Mouse (Mus musculus) hindbrain, postnatal 0 days (tissue): ENCODE results near the gene Sppl2c. TPM values are rescaled to one million over a fixed set of nuclear protein-coding genes. Genes with fewer than 3 reads are reported as not detected.

Experiments
- ATAC-seq: fragments of 200-750 bp; cut with Nextera tagmentation; 2 replicates; pipeline ENCODE4 v1.8.0; 2017; ENCODE audit warnings: mild to moderate bottlenecking, moderate TSS enrichment, moderate library complexity
- DNase-seq: peaks from one replicate; pipeline ENCODE4 v3.0.0-alpha.2; 2015; ENCODE audit warnings: low spot score
- H3K27ac ChIP-seq: fragments of 300-500 bp; sonication (generic); 2 replicates; pipeline ENCODE4 v1.5.1; 2014; ENCODE audit warnings: mild to moderate bottlenecking
- H3K27me3 ChIP-seq: fragments of 300-500 bp; sonication (generic); 2 replicates; pipeline ENCODE4 v1.6.1; 2014; ENCODE audit warnings: low read length, mixed read lengths; ENCODE audit not compliant: insufficient read depth
- H3K36me3 ChIP-seq: fragments of 300-500 bp; sonication (generic); 2 replicates; pipeline ENCODE4 v1.6.1; 2014; ENCODE audit warnings: low read length, mixed read lengths; ENCODE audit not compliant: insufficient read depth
- H3K4me1 ChIP-seq: fragments of 300-500 bp; sonication (generic); 2 replicates; pipeline ENCODE4 v1.6.1; 2014; ENCODE audit warnings: antibody characterized with exemption, low read length, mixed read lengths; ENCODE audit not compliant: insufficient read depth
- H3K4me2 ChIP-seq: fragments of 300-500 bp; sonication (generic); 2 replicates; pipeline ENCODE4 v1.6.1; 2014; ENCODE audit warnings: low read depth, mild to moderate bottlenecking, low read length, moderate library complexity, mixed read lengths
- H3K4me3 ChIP-seq: fragments of 300-500 bp; sonication (generic); 2 replicates; pipeline ENCODE4 v1.5.1; 2014; ENCODE audit warnings: low read length
- H3K9ac ChIP-seq: fragments of 300-500 bp; sonication (generic); replicated peaks from 2 replicates; pipeline ENCODE4 v1.6.1; 2014; ENCODE audit warnings: mild to moderate bottlenecking, low read length, moderate library complexity, mixed read lengths
- H3K9me3 ChIP-seq: fragments of 300-500 bp; sonication (generic); 2 replicates; pipeline ENCODE4 v1.6.1; 2016; ENCODE audit warnings: low read length, mixed read lengths
- CTCF ChIP-seq: IDR thresholded peaks from 2 replicates; pipeline ENCODE4 v1.5.1; 2016; ENCODE audit warnings: antibody characterized with exemption, control low read depth, low read depth
- WGBS: fragments of 180-500 bp; shearing (Covaris S2); extraction: QIAGEN DNeasy Blood & Tissue Kit; methylation state at CpG from one replicate; pipeline ENCODE4 v1.1.7; 2014; 5-methylcytosine and 5-hydroxymethylcytosine counted together
- polyA plus RNA-seq: library from polyadenylated mRNA; unstranded; fragments of >200 nt; fragmentation: Nextera tagmentation; extraction: Ambion mirVana; gene quantifications from 2 replicates; pipeline ENCODE4 v1.2.1, GENCODE M21; 2015
- total RNA-seq: library from RNA; depleted of rRNA; stranded (reverse); fragments of >200 nt; gene quantifications from 2 replicates; pipeline ENCODE4 v1.2.3, GENCODE M21; 2014; rRNA removed

Sppl2c gene
- total and polyA plus RNA-seq, 2 experiments from 2014 or later = not detected

DNA sequence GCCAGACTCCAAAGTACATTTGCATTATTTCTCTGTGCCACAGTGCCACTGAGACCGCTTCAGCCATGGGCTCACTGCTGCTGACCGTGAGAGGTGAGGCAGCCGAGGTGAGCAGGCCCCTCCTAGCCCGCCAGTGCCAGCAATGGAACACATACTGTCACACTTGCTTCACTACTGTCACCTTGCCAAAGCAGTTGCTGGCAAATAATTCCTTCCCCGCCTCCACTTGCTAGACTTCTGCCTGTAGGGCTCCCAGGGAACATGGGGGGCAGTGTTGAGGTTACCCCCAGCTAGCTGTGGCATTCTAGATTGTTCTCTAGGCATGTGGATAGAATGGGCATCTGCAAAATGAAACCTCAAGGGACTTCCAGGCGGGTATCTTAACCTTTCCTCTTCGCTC, 51.1 kb downstream of the Sppl2c start:
- Histone ChIP-seq H3K27ac (no peak overlapping the region; the same call in 1 of the 2 replicates), H3K4me3 (no peak overlapping the region), H3K4me2 (peak overlapping the region; percentile 88), H3K27me3 (no peaks in the 10 kb centered on the region), H3K9ac (no peak overlapping the region; the same call in 1 of the 2 replicates), H3K4me1 (peaks cover 15% of the 10 kb centered on the region), H3K36me3 (no peaks in the 10 kb centered on the region), H3K9me3 (no peaks in the 10 kb centered on the region)
- WGBS = 24% methylated on average over 7 of the region's 7 CpGs
- ATAC-seq (peak; percentile 28; the same call in 1 of the 2 replicates), DNase-seq (peak; percentile 77)
- TF ChIP-seq CTCF = peak; percentile 41

DNA sequence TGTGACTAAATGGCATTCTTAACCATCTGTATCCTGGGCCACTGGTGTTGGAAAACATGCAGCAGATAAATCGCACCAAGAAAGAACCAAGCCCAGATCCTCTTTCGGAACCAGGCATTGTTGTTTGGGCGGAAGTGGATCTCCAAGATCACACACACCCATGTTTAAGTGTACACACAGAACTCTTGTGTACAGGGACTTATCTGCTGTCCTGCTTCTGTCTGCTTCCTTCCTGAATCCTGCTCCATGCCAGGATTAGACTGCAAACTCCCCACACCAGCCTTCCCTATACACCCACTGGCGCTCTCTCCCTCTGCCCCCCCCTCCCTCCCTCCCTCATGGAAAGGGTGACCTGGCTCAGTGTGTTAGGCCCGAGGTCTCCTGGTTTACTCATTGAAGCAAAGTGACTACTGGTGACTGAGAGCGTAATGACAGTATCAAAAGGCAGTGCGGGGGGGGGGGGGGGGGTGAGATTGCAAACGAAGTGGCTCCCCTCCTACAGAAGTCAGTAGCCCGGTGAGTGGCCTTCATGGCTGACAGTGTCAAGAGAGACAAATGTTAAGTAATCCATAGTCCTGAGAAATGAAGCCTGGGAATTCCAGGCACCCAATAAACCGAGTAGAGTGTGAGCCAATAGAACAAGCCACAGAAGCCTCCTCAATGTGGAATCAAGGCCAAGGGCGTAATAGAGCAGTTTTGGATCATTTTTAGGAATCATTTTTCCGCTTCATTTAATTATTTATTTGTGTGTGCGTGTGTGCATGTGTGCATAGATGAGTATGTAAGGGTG, 52.0 kb downstream of the Sppl2c start:
- Histone ChIP-seq H3K27ac (no peak overlapping the region; the same call in 1 of the 2 replicates), H3K36me3 (no peaks in the 10 kb centered on the region), H3K9ac (no peak overlapping the region), H3K9me3 (no peaks in the 10 kb centered on the region), H3K4me2 (peak overlapping the region; percentile 88; the same call in 1 of the 2 replicates), H3K4me3 (no peak overlapping the region), H3K4me1 (peaks cover 15% of the 10 kb centered on the region), H3K27me3 (no peaks in the 10 kb centered on the region)
- ATAC-seq = no peak
- TF ChIP-seq CTCF = no peak
- DNase-seq = no peak
- 65% methylated on average over 13 of the region's 13 CpGs for WGBS

Other genes starting within 250 kb of the Sppl2c start
- gene Nsf, start 232.3 kb upstream of the Sppl2c start, total RNA-seq = 143 and 150 TPM in 2 replicates
- 220 and 230 TPM in 2 replicates for gene Nsf, start 232.3 kb upstream of the Sppl2c start, polyA plus RNA-seq
- gene Arf2, start 219.6 kb upstream of the Sppl2c start, total RNA-seq = 117 and 141 TPM in 2 replicates
- gene Arf2, start 219.6 kb upstream of the Sppl2c start, polyA plus RNA-seq = 180 and 191 TPM in 2 replicates
- gene Crhr1, start 53.5 kb upstream of the Sppl2c start, total RNA-seq = 27.0 and 28.0 TPM in 2 replicates
- gene Crhr1, start 53.5 kb upstream of the Sppl2c start, polyA plus RNA-seq = 6.5 and 6.8 TPM in 2 replicates
- gene Mapt, start 45.1 kb downstream of the Sppl2c start, total RNA-seq = 473 and 516 TPM in 2 replicates
- gene Mapt, start 45.1 kb downstream of the Sppl2c start, polyA plus RNA-seq = 966 and 1,028 TPM in 2 replicates